Mouse (Mus musculus) spleen, postnatal 14 days (tissue): ENCODE data around the gene Magel2.

Experiments
- DNase-seq, 2 experiments: peaks; one replicate each; pipeline ENCODE4 v3.0.0; 2021 to 2022; ENCODE audit warnings: low spot score in 2 of 2

Magel2 gene

DNA sequence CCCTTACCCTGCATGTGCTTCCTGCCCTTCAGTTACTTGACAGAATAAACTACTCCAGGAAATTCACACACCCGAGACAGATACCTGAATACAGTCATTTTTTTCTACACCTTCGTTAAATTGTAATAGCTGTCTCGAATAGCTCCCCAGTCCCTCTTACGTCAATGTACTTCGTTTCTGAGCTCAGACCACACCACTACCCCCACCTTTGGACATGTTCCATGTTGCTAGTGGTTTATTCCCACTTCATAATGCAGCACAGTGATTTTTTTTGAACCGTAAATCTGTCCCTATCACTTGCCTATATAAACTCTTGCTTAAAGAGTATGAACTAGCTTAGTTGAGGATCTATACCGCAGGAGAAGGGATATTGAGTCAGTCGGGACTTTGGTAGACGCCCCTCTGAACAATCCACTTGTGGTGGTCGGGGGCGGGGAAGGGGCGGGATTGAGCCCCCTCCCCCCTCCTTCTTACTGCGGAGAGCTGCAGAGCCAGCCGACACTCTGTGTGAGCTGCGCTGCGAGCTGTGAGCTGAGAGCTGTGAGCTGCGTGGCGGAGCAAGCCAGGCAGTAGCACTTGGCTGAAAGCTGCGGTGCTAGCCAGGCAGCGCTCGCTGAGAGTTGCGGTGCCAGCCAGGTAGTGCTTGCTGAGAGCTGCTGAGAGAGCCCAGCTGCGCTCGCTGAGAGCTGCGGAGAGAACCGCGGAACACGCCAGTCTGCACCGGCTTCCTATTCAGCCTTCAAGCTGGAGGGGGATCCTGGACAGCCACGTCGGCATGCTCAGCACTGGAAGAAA lies at the start of gene Magel2:
Magel2 (plus strand) TSS at position 501 of the 795 bp plus-strand sequence.
- no peak for DNase-seq

DNA sequence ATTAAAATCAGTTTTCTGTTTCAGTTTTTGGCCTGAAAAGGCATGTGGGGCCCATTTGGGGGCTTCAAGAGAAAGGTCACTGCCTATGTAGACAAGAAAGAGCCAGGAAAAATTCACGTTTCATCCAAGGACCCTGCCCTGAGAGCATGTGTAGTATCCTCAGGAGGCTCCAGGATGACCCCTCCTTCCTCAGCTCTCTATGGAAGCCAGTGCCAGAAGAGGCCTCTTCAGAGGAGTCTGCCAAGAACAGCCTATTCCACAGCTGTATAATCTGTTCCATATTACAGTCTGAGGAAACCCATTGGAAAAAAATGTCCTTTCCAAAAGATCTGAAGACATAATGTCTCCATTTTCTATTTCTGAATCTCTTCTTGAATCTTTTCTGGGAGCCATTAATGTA lies 31.4 kb upstream of the Magel2 start:
- DNase-seq: no peak

GRCm38 (mm10) chr7:62346269-62346668 lies 30.5 kb upstream of the Magel2 start, which contains the start of gene Ndn:
Gene Ndn (plus strand): TSS chr7:62346569.
- no peak for DNase-seq

GRCm38 (mm10) chr7:62348106-62348803 lies 28.6 kb upstream of the Magel2 start:
- peak in 1 of 2 experiments; percentile 6 for DNase-seq

- peak in 1 of 2 experiments; percentile 5 for DNase-seq
Observed at GRCm38 (mm10) chr7:62348804-62349190, 28.0 kb upstream of the Magel2 start.

DNA sequence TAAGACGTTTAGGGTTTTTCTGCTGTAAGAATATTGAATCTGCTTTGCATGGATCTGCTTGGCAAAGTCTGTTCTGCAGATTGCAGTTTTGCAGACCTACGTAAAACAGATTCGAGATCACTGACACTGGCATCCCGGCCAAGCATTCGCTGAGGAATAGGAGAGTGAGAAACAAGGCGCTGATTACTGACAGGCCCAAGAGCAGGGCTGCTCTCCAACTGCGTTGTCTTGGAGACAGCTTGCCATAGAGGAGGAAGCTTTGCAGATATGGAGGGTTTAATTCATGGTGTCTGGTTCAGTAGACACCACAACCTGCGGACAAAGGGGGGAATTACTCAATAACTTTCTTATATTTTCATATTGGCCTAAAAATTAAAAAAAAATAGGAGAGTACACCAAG lies 25.5 kb upstream of the Magel2 start:
- no peak for DNase-seq

- no peak for DNase-seq
Observed at GRCm38 (mm10) chr7:62365039-62365636, 11.7 kb upstream of the Magel2 start.

DNA sequence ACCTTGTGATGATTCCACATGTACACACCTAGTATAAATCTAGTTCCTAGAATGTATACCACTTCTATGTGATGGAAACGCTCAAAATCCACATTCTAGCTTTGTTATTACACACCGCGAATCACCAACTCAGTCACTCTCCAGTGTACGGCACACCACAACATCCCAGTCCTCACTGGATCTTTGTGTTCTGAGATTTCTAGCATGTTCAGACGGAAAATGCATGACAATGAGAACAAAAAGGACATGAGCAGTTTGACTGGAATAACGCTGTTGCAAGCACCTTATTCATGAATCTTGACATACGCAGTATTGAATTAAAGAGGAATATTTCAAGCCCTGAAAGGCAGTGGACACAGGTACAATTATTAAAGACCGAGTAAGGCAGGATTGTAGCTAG lies 10.1 kb upstream of the Magel2 start:
- DNase-seq: no peak

DNA sequence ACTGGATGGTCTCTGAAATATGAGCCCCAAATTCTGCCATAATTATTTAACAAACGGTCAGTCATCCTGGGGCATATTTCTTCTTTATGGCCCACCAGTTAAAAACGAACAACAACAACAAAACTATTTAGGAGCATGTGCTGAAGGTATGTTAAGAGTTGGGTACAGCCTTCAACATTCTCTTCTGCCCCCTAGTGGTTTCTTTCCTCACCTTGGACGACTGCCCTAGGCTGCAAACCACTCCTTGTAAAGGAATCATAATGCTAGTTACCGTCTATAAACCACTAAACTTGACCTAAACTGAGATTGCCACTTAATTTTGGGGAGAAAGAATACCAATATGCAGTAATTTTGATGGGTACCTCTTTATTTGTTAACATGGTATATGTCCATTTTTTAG lies 1.2 kb upstream of the Magel2 start:
- DNase-seq: no peak

DNA sequence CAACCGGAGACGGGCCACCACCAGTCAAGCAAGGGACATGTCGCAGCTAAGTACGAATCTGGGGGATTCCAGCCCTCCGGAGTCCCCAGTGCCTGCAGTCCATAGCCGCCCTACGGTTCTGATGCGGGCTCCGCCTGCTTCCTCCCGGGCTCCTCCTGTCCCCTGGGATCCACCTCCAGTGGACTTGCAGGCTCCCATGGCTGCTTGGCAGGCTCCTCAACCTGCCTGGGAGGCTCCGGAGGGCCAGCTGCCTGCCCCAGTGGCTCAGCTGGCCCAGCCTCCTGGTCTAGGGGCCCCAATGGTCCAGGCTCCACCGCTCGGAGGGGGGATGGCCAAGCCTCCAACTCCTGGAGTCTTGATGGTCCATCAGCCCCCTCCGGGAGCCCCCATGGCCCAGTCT lies 503 bp downstream of the Magel2 start:
- no peak for DNase-seq

- no peak for DNase-seq
Observed at GRCm38 (mm10) chr7:62378529-62378928, 1.7 kb downstream of the Magel2 start.

DNA sequence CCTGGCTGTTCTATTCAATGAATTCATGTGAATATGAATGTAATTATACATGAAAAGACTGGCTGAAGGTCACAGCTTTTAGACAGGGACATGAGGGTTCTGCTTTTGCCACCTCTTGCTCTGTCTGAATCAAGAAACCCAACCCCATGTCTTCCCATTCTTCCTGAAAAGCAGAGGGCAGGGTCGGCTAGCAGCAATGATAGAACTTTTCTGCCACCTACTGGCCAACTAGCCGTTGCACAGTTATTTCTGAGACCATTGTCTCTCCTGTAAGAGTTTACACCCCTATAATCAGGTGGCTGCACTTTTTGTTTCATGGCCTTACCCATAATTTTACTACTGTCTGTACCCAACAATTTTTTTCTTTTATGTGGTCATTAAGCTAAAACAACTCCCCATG lies 5.6 kb downstream of the Magel2 start:
- DNase-seq: no peak

- no peak for DNase-seq
Observed at GRCm38 (mm10) chr7:62388291-62388690, 11.5 kb downstream of the Magel2 start.

- no peak for DNase-seq
Observed at GRCm38 (mm10) chr7:62392202-62392601, 15.4 kb downstream of the Magel2 start.

DNA sequence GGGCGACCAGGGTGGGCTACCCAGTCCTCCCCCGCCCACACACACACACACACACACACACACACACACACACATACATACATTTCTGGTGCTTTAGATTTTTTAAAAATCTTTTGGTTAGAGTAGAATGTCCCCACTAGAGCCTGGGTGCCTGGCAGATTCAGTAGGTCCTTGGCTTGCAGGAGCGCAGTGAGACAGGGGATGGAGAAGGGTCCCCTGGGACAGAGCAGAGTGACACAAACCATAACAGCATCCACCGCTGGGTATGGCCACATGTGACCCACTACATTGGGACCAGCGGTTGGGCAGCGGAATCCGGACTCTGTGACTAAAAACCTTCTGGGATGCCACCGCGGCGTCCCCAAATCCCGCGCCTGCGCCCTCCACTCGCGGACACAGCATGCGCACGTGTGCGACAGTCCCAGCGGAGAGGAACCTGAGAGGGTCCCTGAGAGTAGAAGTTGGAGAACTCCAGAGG lies 29.8 kb downstream of the Magel2 start:
- no peak for DNase-seq

DNA sequence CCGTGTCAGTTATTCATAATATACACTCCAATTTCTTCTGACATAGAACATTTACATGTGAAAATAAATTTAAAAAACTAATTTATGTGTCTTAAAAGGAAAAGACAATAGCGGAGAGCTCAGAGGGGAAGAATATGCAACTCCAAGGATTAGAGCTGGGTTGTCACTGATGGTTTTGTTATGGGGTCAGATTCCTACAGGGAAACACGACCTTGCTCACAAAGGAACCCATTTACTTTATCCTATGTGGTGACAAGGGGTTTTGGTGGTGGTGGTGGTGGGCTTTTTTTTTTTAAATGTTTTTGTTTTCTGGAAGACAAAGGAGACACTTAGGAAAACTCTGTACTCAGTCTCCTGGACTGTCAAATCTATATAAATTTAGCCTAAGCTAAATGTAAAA lies 31.0 kb downstream of the Magel2 start:
- DNase-seq: no peak

DNA sequence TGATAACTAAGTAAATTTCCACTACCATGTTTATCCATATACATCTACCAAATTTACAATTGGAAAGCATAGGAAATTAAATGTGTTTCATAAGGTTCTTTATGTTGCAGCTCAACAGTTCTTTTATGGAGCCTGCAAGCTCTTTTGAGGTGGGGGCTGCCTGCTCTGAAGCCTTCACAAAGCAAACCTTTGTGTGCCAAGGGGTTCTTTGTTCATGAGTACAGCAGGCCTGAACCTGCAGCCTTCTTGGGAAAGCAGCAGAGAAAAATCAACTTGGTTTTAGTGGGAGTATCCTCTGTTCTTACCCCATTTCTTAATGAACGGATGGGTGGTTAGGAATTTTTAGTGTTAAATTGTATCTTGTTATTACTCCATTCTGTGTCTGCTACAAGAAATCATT lies 38.4 kb downstream of the Magel2 start:
- DNase-seq: no peak

- DNase-seq: no peak
Observed at GRCm38 (mm10) chr7:62416173-62416572, 39.4 kb downstream of the Magel2 start.

GRCm38 (mm10) chr7:62418346-62418745 lies 41.5 kb downstream of the Magel2 start:
- DNase-seq: no peak

DNA sequence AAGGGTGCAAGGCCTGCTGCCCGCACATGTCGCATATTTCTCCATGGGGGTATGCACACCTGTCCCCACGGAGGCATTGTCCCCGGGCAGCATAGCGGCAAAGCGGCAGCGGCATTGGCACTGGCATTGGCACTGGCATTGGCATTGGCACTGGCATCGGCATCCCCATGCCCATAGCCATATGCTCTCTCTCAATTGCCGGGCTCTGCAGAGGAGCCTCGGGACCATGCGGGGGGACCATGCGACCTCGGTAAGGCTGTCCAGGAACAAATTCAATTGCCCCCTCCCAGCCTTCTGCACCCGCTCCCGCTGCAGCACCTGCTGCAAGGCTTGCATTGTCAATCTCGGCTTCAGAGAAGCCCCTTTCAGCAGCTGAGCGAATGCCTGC lies 42.3 kb downstream of the Magel2 start:
- DNase-seq: peak in 1 of 2 experiments; percentile 6

GRCm38 (mm10) chr7:62419493-62420360 lies 42.9 kb downstream of the Magel2 start, which contains the start of gene Mkrn3:
Gene Mkrn3 (minus strand): TSS chr7:62420139.
- DNase-seq: peak; percentile 8 to 24

GRCm38 (mm10) chr7:62420566-62420965 lies 43.8 kb downstream of the Magel2 start:
- no peak for DNase-seq
